Mouse (Mus musculus) MEL (cell line): ENCODE results near the gene Nmnat3.

Experiments used
- BHLHE40 ChIP-seq: IDR thresholded peaks from 2 replicates; pipeline ENCODE4 v1.6.1; 2012; ENCODE audit warnings: low read depth, mild to moderate bottlenecking, inconsistent platforms, low read length, improper control_type of control experiment, borderline replicate concordance
- CTCF ChIP-seq, 3 experiments: IDR thresholded peaks in 2 of 3; conservative IDR thresholded peaks in 1 of 3; 2 replicates each; pipeline ENCODE4 v1.5.1; 2011 to 2012; ENCODE audit warnings: low read length in 3 of 3, low read depth in 2 of 3, mild to moderate bottlenecking in 2 of 3, improper control_type of control experiment in 1 of 3, inconsistent platforms in 1 of 3, mixed read lengths in 1 of 3, moderate library complexity in 1 of 3; ENCODE audit not compliant: control insufficient read depth in 1 of 3, insufficient read depth in 1 of 3, poor library complexity in 1 of 3, severe bottlenecking in 1 of 3
- GATA1 ChIP-seq: IDR thresholded peaks from 2 replicates; pipeline ENCODE4 v1.6.1; 2011; ENCODE audit warnings: low read depth, low read length, improper control_type of control experiment
- JUND ChIP-seq: IDR thresholded peaks from 2 replicates; pipeline ENCODE4 v1.6.1; 2011; ENCODE audit warnings: low read depth, mild to moderate bottlenecking, improper control_type of control experiment, low read length
- MEF2A ChIP-seq: IDR thresholded peaks from 2 replicates; pipeline ENCODE4 v1.6.1; 2014; ENCODE audit warnings: low read depth, mild to moderate bottlenecking, inconsistent platforms, low read length, improper control_type of control experiment; ENCODE audit not compliant: poor library complexity, insufficient replicate concordance, severe bottlenecking; ENCODE audit errors: extremely low read depth
- NELFE ChIP-seq: IDR thresholded peaks from 2 replicates; pipeline ENCODE4 v1.6.1; 2011; ENCODE audit warnings: low read depth, low read length, improper control_type of control experiment
- NRF1 ChIP-seq: IDR thresholded peaks from 2 replicates; pipeline ENCODE4 v1.6.1; 2014; ENCODE audit warnings: low read depth, mild to moderate bottlenecking, inconsistent platforms, low read length, improper control_type of control experiment, moderate library complexity; ENCODE audit not compliant: poor library complexity, insufficient read depth, severe bottlenecking
- POLR2A ChIP-seq, 2 experiments: IDR thresholded peaks; 2 replicates each; pipeline ENCODE4 v1.6.1; 2011 to 2012; ENCODE audit warnings: low read length in 2 of 2, mild to moderate bottlenecking in 2 of 2, control low read depth in 1 of 2, improper control_type of control experiment in 1 of 2, low read depth in 1 of 2, moderate library complexity in 1 of 2; ENCODE audit not compliant: control insufficient read depth in 1 of 2, insufficient read depth in 1 of 2, poor library complexity in 1 of 2
- RAD21 ChIP-seq: IDR thresholded peaks from 2 replicates; pipeline ENCODE4 v1.6.1; 2011; ENCODE audit warnings: mild to moderate bottlenecking, low read depth, low read length, improper control_type of control experiment
- TBP ChIP-seq: IDR thresholded peaks from 2 replicates; pipeline ENCODE4 v1.8.0; 2011; ENCODE audit warnings: low read depth, low read length, improper control_type of control experiment
- TCF12 ChIP-seq: IDR thresholded peaks from 2 replicates; pipeline ENCODE4 v1.6.1; 2014; ENCODE audit warnings: low read depth, mild to moderate bottlenecking, inconsistent platforms, low read length, improper control_type of control experiment, moderate library complexity
- ZC3H11A ChIP-seq: IDR thresholded peaks from 2 replicates; pipeline ENCODE4 v1.6.1; 2012; ENCODE audit warnings: low read depth, mild to moderate bottlenecking, inconsistent platforms, low read length, improper control_type of control experiment
- ZMIZ1 ChIP-seq: IDR thresholded peaks from 2 replicates; pipeline ENCODE4 v1.6.1; 2012; ENCODE audit warnings: low read depth, mild to moderate bottlenecking, inconsistent platforms, low read length, improper control_type of control experiment, moderate library complexity
- ZNF384 ChIP-seq: IDR thresholded peaks from 2 replicates; pipeline ENCODE4 v1.6.1; 2012; ENCODE audit warnings: low read depth, mild to moderate bottlenecking, inconsistent platforms, low read length, improper control_type of control experiment

GRCm38 (mm10) chr9:98388633-98388965 lies 101.4 kb downstream of the Nmnat3 start:
- no peak for TF ChIP-seq CTCF (IDR thresholded peaks at IDR 0.05 in 2 of 3, conservative IDR thresholded peaks at IDR 0.05 in 1 of 3; ENCODE audit: control insufficient read depth in 1 of 3, insufficient read depth in 1 of 3, low read depth in 2 of 3, low read length in 3 of 3, poor library complexity in 1 of 3, severe bottlenecking in 1 of 3)
- no peak for TF ChIP-seq NELFE
- TF ChIP-seq TBP = no peak
- no peak for TF ChIP-seq POLR2A (IDR thresholded peaks at IDR 0.05; ENCODE audit: control insufficient read depth in 1 of 2, insufficient read depth in 1 of 2, low read depth in 1 of 2, low read length in 2 of 2, poor library complexity in 1 of 2)
- TF ChIP-seq RAD21 = no peak
- TF ChIP-seq BHLHE40 = no peak
- TF ChIP-seq JUND = no peak
- no peak for TF ChIP-seq ZNF384
- no peak for TF ChIP-seq GATA1
- TF ChIP-seq MEF2A = no peak
- TF ChIP-seq TCF12 = no peak
- TF ChIP-seq ZC3H11A = no peak
- TF ChIP-seq NRF1 = no peak
- no peak for TF ChIP-seq ZMIZ1
